Mouse (Mus musculus): Measurements from ENCODE around the gene Cyp2b23. TPM values are rescaled to one million over a fixed set of nuclear protein-coding genes. Genes with fewer than 3 reads are reported as not detected.

Gene Cyp2b23
- polyA plus RNA-seq, 1 experiment from 2014 or later, result not detected

Other genes with a start within 250 kb of the Cyp2b23 start
- gene Nlrp9a, start 151.4 kb downstream of the Cyp2b23 start, polyA plus RNA-seq (2014; fragmentation: Nextera tagmentation; extraction: Ambion mirVana), result not detected in 2 replicates
- gene Vmn1r185, start 68.0 kb downstream of the Cyp2b23 start, polyA plus RNA-seq (2014; fragmentation: Nextera tagmentation; extraction: Ambion mirVana), result not detected in 2 replicates
- gene Cyp2b19, start 70.7 kb upstream of the Cyp2b23 start, polyA plus RNA-seq (2014; fragmentation: Nextera tagmentation; extraction: Ambion mirVana), result 0.35 TPM in 1 of 2 replicates, not detected in the other
- not detected in 2 replicates for gene Cyp2g1, start 122.5 kb upstream of the Cyp2b23 start, polyA plus RNA-seq (2014; fragmentation: Nextera tagmentation; extraction: Ambion mirVana)
- 0.80 TPM in 1 of 2 replicates, not detected in the other for gene Cyp2a5, start 148.9 kb upstream of the Cyp2b23 start, polyA plus RNA-seq (2014; fragmentation: Nextera tagmentation; extraction: Ambion mirVana)

All from stomach, embryonic 14.5 days (tissue).